Mouse (Mus musculus): Measurements from ENCODE around the gene Socs3. TPM values are rescaled to one million over a fixed set of nuclear protein-coding genes. Genes with fewer than 3 reads are reported as not detected.

The Socs3 gene
- polyA plus RNA-seq, 1 experiment = 27.3 TPM

- H3K79me2 ChIP-seq (ENCODE audit: control insufficient read depth, insufficient read depth) = no peaks in the 10 kb centered on the region
- TF ChIP-seq USF1 (IDR thresholded peaks at IDR 0.05; ENCODE audit: low read depth) (peak; percentile 71), MYOG (IDR thresholded peaks at IDR 0.05; ENCODE audit: control insufficient read depth in 1 of 3, insufficient read depth in 1 of 3, insufficient read length in 2 of 3, low read depth in 2 of 3) (peak in 2 of 3 experiments; percentile 56 to 82), MYOD1 (IDR thresholded peaks at IDR 0.05; ENCODE audit: control insufficient read depth in 1 of 3, insufficient read length in 2 of 3, low read depth in 2 of 3) (peak; percentile 50 to 79 (median 69)), POLR2AphosphoS2 (IDR thresholded peaks at IDR 0.05; ENCODE audit: insufficient read length, low read depth) (no peak), POLR2A (IDR thresholded peaks at IDR 0.05; ENCODE audit: insufficient read length, low read depth) (no peak), REST (IDR thresholded peaks at IDR 0.05; ENCODE audit: insufficient read depth, insufficient read length) (no peak), MAX (IDR thresholded peaks at IDR 0.05; ENCODE audit: low read depth) (no peak), TCF3 (IDR thresholded peaks at IDR 0.05; ENCODE audit: insufficient read length, low read depth) (no peak)
- H3K27me3 ChIP-seq (ENCODE audit: control insufficient read depth, insufficient read depth, insufficient read length) = no peaks in the 10 kb centered on the region
- H3K4me2 ChIP-seq (ENCODE audit: low read depth) = peak overlapping the region; percentile 60
- no peak overlapping the region for H3K4me3 ChIP-seq
- no peak overlapping the region for H3ac ChIP-seq (ENCODE audit: control insufficient read depth, insufficient read length)
- H3K36me3 ChIP-seq (ENCODE audit: control insufficient read depth, insufficient read depth) = no peaks in the 10 kb centered on the region
Observed at GRCm38 (mm10) chr11:117934168-117934567, 35.7 kb downstream of the Socs3 start.

DNA sequence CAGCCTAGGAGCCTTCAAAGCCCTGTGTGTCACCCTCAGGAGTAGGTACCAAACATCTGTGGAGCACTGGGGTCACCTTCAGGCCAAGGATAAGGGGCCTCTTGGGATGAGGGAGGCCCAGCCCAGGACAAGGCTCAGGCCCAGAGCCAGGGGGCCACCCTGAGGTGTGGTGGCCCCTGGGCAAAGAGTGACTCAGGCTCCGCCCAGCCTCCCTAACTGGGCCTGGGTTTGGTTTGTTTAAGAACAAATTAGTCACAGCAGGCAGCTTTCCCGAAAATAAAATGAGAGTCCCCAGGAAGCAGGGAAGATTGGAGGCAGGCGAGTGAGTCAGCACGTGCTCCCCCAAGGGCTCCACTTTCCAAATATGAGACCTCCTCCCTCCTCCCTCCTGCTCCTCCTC is 37.7 kb downstream of the Socs3 start:
- Histone ChIP-seq H3K36me3 (ENCODE audit: control insufficient read depth, insufficient read depth) (no peaks in the 10 kb centered on the region), H3K4me2 (ENCODE audit: low read depth) (peak overlapping the region; percentile 64), H3K4me3 (no peak overlapping the region), H3K79me2 (ENCODE audit: control insufficient read depth, insufficient read depth) (no peaks in the 10 kb centered on the region), H3K27me3 (ENCODE audit: control insufficient read depth, insufficient read depth, insufficient read length) (no peaks in the 10 kb centered on the region), H3ac (ENCODE audit: control insufficient read depth, insufficient read length) (no peak overlapping the region)
- TF ChIP-seq E2F4 (IDR thresholded peaks at IDR 0.05; ENCODE audit: insufficient read depth) (no peak), USF1 (IDR thresholded peaks at IDR 0.05; ENCODE audit: low read depth) (peak; percentile 68), SRF (IDR thresholded peaks at IDR 0.05; ENCODE audit: control insufficient read depth, insufficient read length, low read depth) (peak; percentile 21), POLR2AphosphoS2 (IDR thresholded peaks at IDR 0.05; ENCODE audit: insufficient read length, low read depth) (no peak), REST (IDR thresholded peaks at IDR 0.05; ENCODE audit: insufficient read depth, insufficient read length) (no peak), MYOD1 (IDR thresholded peaks at IDR 0.05; ENCODE audit: control insufficient read depth in 1 of 3, insufficient read length in 2 of 3, low read depth in 2 of 3) (no peak)

DNA sequence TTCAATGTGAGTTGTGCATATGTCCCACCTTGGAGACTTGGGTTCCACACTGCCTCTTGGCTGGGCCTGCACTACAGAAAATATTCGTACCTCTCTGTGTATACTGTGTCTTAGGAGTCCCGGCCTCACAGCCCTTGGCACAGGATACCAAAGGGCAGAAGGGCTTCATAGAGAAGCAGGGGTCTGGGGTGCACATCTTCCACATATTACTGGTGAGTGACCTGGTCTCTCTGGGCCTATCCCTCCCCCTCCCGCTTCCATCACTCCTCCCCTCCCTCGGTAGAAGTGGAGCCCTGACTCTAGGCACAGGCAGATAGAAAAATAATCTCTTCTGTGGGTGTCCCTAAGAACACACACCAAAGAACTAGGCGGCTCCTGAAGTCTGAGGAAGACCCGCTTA is 38.3 kb downstream of the Socs3 start:
- H3ac ChIP-seq (ENCODE audit: control insufficient read depth, insufficient read length) = no peak overlapping the region
- no peak for TF ChIP-seq MYOG (IDR thresholded peaks at IDR 0.05; ENCODE audit: control insufficient read depth in 1 of 3, insufficient read depth in 1 of 3, insufficient read length in 2 of 3, low read depth in 2 of 3)
- H3K4me3 ChIP-seq = no peak overlapping the region
- H3K36me3 ChIP-seq (ENCODE audit: control insufficient read depth, insufficient read depth) = no peaks in the 10 kb centered on the region
- peak overlapping the region; percentile 53 for H3K4me2 ChIP-seq (ENCODE audit: low read depth)
- H3K27me3 ChIP-seq (ENCODE audit: control insufficient read depth, insufficient read depth, insufficient read length) = no peaks in the 10 kb centered on the region
- no peaks in the 10 kb centered on the region for H3K79me2 ChIP-seq (ENCODE audit: control insufficient read depth, insufficient read depth)

DNA sequence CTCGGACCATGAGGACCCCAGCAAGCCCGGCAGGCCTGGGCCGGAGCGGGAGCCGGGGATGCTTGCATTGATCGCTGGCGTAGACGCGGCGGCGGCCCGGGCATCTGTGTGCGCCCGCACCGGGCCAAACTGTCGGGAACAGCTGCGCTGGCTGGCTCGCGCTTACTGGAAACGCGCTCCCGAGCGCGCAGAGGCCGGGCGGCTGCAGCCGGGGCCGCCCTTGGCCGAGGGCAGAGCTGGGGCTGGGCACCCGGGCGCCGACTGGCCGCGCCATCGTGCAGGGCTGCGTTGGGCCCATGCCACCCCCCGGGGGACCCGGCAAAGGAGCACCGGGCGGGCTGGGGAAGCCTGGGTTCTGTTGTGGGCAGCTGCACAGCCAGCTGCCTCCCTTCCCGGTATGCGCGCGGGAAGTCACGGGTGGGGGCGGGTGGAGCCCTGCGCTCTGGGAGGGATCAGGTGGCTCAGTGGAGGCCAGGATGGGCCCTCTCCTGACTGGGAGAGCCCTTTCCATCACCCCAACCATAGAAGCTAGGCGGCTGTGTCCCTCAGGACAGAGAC is 39.0 kb downstream of the Socs3 start:
- TF ChIP-seq POLR2AphosphoS2 (IDR thresholded peaks at IDR 0.05; ENCODE audit: insufficient read length, low read depth) (no peak), E2F4 (IDR thresholded peaks at IDR 0.05; ENCODE audit: insufficient read depth) (no peak), TCF3 (IDR thresholded peaks at IDR 0.05; ENCODE audit: insufficient read length, low read depth) (peak; percentile 62), MYOD1 (IDR thresholded peaks at IDR 0.05; ENCODE audit: control insufficient read depth in 1 of 3, insufficient read length in 2 of 3, low read depth in 2 of 3) (peak in 2 of 3 experiments; percentile 81 to 84), CEBPB (IDR thresholded peaks at IDR 0.05; ENCODE audit: insufficient read depth, poor library complexity, severe bottlenecking) (no peak), REST (IDR thresholded peaks at IDR 0.05; ENCODE audit: insufficient read depth, insufficient read length) (no peak), MAX (IDR thresholded peaks at IDR 0.05; ENCODE audit: low read depth) (no peak), MYOG (IDR thresholded peaks at IDR 0.05; ENCODE audit: control insufficient read depth in 1 of 3, insufficient read depth in 1 of 3, insufficient read length in 2 of 3, low read depth in 2 of 3) (peak in 2 of 3 experiments; percentile 79 to 86), USF1 (IDR thresholded peaks at IDR 0.05; ENCODE audit: low read depth) (no peak), POLR2A (IDR thresholded peaks at IDR 0.05; ENCODE audit: insufficient read length, low read depth) (peak; percentile 7), TCF12 (IDR thresholded peaks at IDR 0.05; ENCODE audit: insufficient read depth, poor library complexity, severe bottlenecking) (peak; percentile 31), SRF (IDR thresholded peaks at IDR 0.05; ENCODE audit: control insufficient read depth, insufficient read length, low read depth) (no peak)
- H3ac ChIP-seq (ENCODE audit: control insufficient read depth, insufficient read length) = no peak overlapping the region
- H3K27me3 ChIP-seq (ENCODE audit: control insufficient read depth, insufficient read depth, insufficient read length) = no peaks in the 10 kb centered on the region
- H3K4me2 ChIP-seq (ENCODE audit: low read depth) = peak overlapping the region; percentile 53
- H3K79me2 ChIP-seq (ENCODE audit: control insufficient read depth, insufficient read depth) = no peaks in the 10 kb centered on the region
- no peaks in the 10 kb centered on the region for H3K36me3 ChIP-seq (ENCODE audit: control insufficient read depth, insufficient read depth)
- H3K4me3 ChIP-seq = no peak overlapping the region

- Histone ChIP-seq H3ac (ENCODE audit: control insufficient read depth, insufficient read length) (no peak overlapping the region), H3K27me3 (ENCODE audit: control insufficient read depth, insufficient read depth, insufficient read length) (no peaks in the 10 kb centered on the region), H3K36me3 (ENCODE audit: control insufficient read depth, insufficient read depth) (no peaks in the 10 kb centered on the region), H3K4me3 (no peak overlapping the region), H3K79me2 (ENCODE audit: control insufficient read depth, insufficient read depth) (no peaks in the 10 kb centered on the region), H3K4me2 (ENCODE audit: low read depth) (no peak overlapping the region)
- TF ChIP-seq MYOG (IDR thresholded peaks at IDR 0.05; ENCODE audit: control insufficient read depth in 1 of 3, insufficient read depth in 1 of 3, insufficient read length in 2 of 3, low read depth in 2 of 3) (no peak), REST (IDR thresholded peaks at IDR 0.05; ENCODE audit: insufficient read depth, insufficient read length) (no peak), E2F4 (IDR thresholded peaks at IDR 0.05; ENCODE audit: insufficient read depth) (no peak), POLR2A (IDR thresholded peaks at IDR 0.05; ENCODE audit: insufficient read length, low read depth) (no peak), TCF3 (IDR thresholded peaks at IDR 0.05; ENCODE audit: insufficient read length, low read depth) (no peak), MYOD1 (IDR thresholded peaks at IDR 0.05; ENCODE audit: control insufficient read depth in 1 of 3, insufficient read length in 2 of 3, low read depth in 2 of 3) (no peak), TCF12 (IDR thresholded peaks at IDR 0.05; ENCODE audit: insufficient read depth, poor library complexity, severe bottlenecking) (no peak), MAX (IDR thresholded peaks at IDR 0.05; ENCODE audit: low read depth) (no peak), SRF (IDR thresholded peaks at IDR 0.05; ENCODE audit: control insufficient read depth, insufficient read length, low read depth) (no peak), POLR2AphosphoS2 (IDR thresholded peaks at IDR 0.05; ENCODE audit: insufficient read length, low read depth) (no peak), CEBPB (IDR thresholded peaks at IDR 0.05; ENCODE audit: insufficient read depth, poor library complexity, severe bottlenecking) (no peak), USF1 (IDR thresholded peaks at IDR 0.05; ENCODE audit: low read depth) (no peak)
Observed at GRCm38 (mm10) chr11:117925541-117925940, 44.3 kb downstream of the Socs3 start.

All from myocyte (in vitro differentiated cells).